Comparison of ENCODE assay signal across 16 mouse cellular contexts in the genomic region with DNA sequence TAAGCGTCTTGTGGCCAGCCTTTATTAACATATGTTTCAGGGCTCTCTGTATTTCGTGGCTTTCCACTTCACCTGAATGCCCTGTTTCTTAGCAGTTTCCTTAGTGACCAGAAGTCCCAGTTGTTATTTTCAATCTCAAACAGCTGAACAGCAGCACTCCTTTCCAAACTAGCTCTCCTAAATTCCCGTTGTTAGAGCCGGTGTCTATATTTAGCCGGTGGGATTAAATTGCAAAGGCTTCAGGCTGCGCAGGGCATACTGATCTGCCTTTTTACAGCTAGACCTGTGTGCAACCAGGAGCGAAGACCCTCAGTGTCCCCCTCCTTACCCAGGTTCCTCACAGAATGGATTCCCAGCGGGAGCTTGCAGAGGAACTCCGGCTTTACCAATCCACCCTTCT. TPM values are rescaled to one million over a fixed set of nuclear protein-coding genes. Genes with fewer than 3 reads are reported as not detected.
A peak's percentile ranks its signal among the peaks of the same experiment; 100 is the strongest.
DNase-seq lines count a peak whose midpoint lies in the region; ATAC-seq and TF ChIP-seq lines count a peak whose summit lies in the region.
"Had no signal": no experiment of that assay in that cellular context is flagged by ENCODE, and none has a peak within 500 bp of the region (broad histone marks: within the 10 kb centered on the region; RNA-seq: fewer than 3 reads in every experiment).

Gene Klhl41, plus strand, starts transcription at position 268 of the 400 bp plus-strand sequence.

- WGBS in heart, postnatal 0 days = 39% methylated on average over 9 of the region's 9 CpGs
- WGBS in forebrain, embryonic 11.5 days = 87% methylated on average over 9 of the region's 9 CpGs

- peak; percentile 59; the same call in 1 of the 2 replicates for ATAC-seq in heart, postnatal 0 days (ENCODE audit: insufficient read depth, low read depth)
- ATAC-seq in forebrain, embryonic 11.5 days (replicated peaks; ENCODE audit: low FRiP score) = no peak
- ATAC-seq: lung, postnatal 0 days had no signal

- no peaks in the 10 kb centered on the region for H3K27me3 ChIP-seq in testis, adult 2 months (ENCODE audit: control insufficient read depth, insufficient read depth, low read length)
- H3K27me3 ChIP-seq in heart, postnatal 0 days (ENCODE audit: control insufficient read depth, insufficient read depth, low read length) = no peaks in the 10 kb centered on the region
- no peaks in the 10 kb centered on the region for H3K27me3 ChIP-seq in forebrain, embryonic 11.5 days (ENCODE audit: control insufficient read depth, insufficient read depth, low read length)
- H3K27me3 ChIP-seq: liver, embryonic 13.5 days; midbrain, embryonic 12.5 days had no signal

- peak within 1 kb of the TSS; percentile 72 for H3K9ac ChIP-seq in heart, postnatal 0 days (replicated peaks; ENCODE audit: low read depth, low read length)
- no peak within 1 kb of the TSS for H3K9ac ChIP-seq in forebrain, embryonic 11.5 days (ENCODE audit: low read length)
- H3K9ac ChIP-seq: liver, embryonic 13.5 days; midbrain, embryonic 12.5 days had no signal

- no peak for TF ChIP-seq POLR2A in testis, adult 2 months (IDR thresholded peaks at IDR 0.05; ENCODE audit: control insufficient read depth, low read depth, low read length)

- no peak for DNase-seq in testis, postnatal 10 days (ENCODE audit: low spot score)
- peak in 1 of 2 experiments; percentile 46 for DNase-seq in heart, adult 18-20 months
- peak; percentile 58 for DNase-seq in heart, postnatal 0 days (ENCODE audit: low spot score)
- DNase-seq in skeletal muscle tissue, adult 2 months (ENCODE audit: low read depth, low spot score) = peak; percentile 63
- no peak for DNase-seq in cerebellum, postnatal 25 days
- DNase-seq in urinary bladder, postnatal 36 days (ENCODE audit: low spot score in 2 of 2) = no peak
- DNase-seq in forebrain, embryonic 11.5 days (ENCODE audit: low spot score) = no peak
- DNase-seq: cerebellum, adult 2 months; embryo, embryonic 11 days; liver, embryonic 13.5 days; right cerebral cortex, postnatal 25 days had no signal

- H3K27ac ChIP-seq in testis, adult 2 months (ENCODE audit: control insufficient read depth, insufficient read depth, low read depth, low read length) = no peak within 1 kb of the TSS
- H3K27ac ChIP-seq in heart, postnatal 0 days (ENCODE audit: low read depth) = peak within 1 kb of the TSS; percentile 86
- no peak within 1 kb of the TSS for H3K27ac ChIP-seq in forebrain, embryonic 11.5 days (ENCODE audit: low read depth, low read length)
- H3K27ac ChIP-seq: left cerebral cortex, adult 2 months; liver, embryonic 13.5 days; midbrain, embryonic 12.5 days had no signal

- no peak for TF ChIP-seq EP300 in heart, postnatal 0 days (IDR thresholded peaks at IDR 0.05; ENCODE audit: low read depth)

- peak within 1 kb of the TSS; percentile 42 for H3K4me3 ChIP-seq in testis, adult 2 months (ENCODE audit: control insufficient read depth, low read depth, low read length)
- peak within 1 kb of the TSS; percentile 53 for H3K4me3 ChIP-seq in heart, postnatal 0 days (ENCODE audit: low read depth, low read length)
- no peak within 1 kb of the TSS for H3K4me3 ChIP-seq in forebrain, embryonic 11.5 days (ENCODE audit: low read depth, low read length)
- H3K4me3 ChIP-seq: layer of hippocampus, adult 2 months; left cerebral cortex, adult 2 months; liver, embryonic 13.5 days; midbrain, embryonic 12.5 days had no signal

- H3K36me3 ChIP-seq in testis, adult 2 months (ENCODE audit: control insufficient read depth, insufficient read depth, low read length) = no peaks in the 10 kb centered on the region
- no peaks in the 10 kb centered on the region for H3K36me3 ChIP-seq in heart, postnatal 0 days (replicated peaks; ENCODE audit: control insufficient read depth, insufficient read depth, low read length)
- no peaks in the 10 kb centered on the region for H3K36me3 ChIP-seq in forebrain, embryonic 11.5 days (ENCODE audit: control insufficient read depth, insufficient read depth, low read length)
- H3K36me3 ChIP-seq: liver, embryonic 13.5 days had no signal

- peak within 1 kb of the TSS; percentile 67 for H3K4me2 ChIP-seq in heart, postnatal 0 days (ENCODE audit: low read depth, low read length)
- H3K4me2 ChIP-seq in forebrain, embryonic 11.5 days (ENCODE audit: low read depth, low read length, severe bottlenecking) = no peak within 1 kb of the TSS
- H3K4me2 ChIP-seq: liver, embryonic 13.5 days; midbrain, embryonic 12.5 days had no signal

- no peaks in the 10 kb centered on the region; the same call in 1 of the 2 replicates for H3K4me1 ChIP-seq in testis, adult 2 months (ENCODE audit: control insufficient read depth, insufficient read depth, low read length)
- H3K4me1 ChIP-seq in heart, postnatal 0 days (ENCODE audit: control insufficient read depth, insufficient read depth) = peaks cover 9% of the 10 kb centered on the region; the same call in 1 of the 2 replicates
- no peaks in the 10 kb centered on the region for H3K4me1 ChIP-seq in forebrain, embryonic 11.5 days (replicated peaks; ENCODE audit: control insufficient read depth, insufficient read depth, low read length)
- H3K4me1 ChIP-seq: liver, embryonic 13.5 days; midbrain, embryonic 12.5 days had no signal

- H3K9me3 ChIP-seq in heart, postnatal 0 days (replicated peaks; ENCODE audit: control insufficient read depth, low read length) = no peaks in the 10 kb centered on the region
- H3K9me3 ChIP-seq in forebrain, embryonic 11.5 days (ENCODE audit: control insufficient read depth, low read length) = no peaks in the 10 kb centered on the region
- H3K9me3 ChIP-seq: liver, embryonic 13.5 days; midbrain, embryonic 12.5 days had no signal

- TF ChIP-seq CTCF in testis, adult 2 months (IDR thresholded peaks at IDR 0.05; ENCODE audit: control insufficient read depth, insufficient read depth, insufficient replicate concordance, low read depth, low read length) = no peak
- TF ChIP-seq CTCF in heart, postnatal 0 days (IDR thresholded peaks at IDR 0.05; ENCODE audit: low read depth) = no peak

RNA-seq across cellular contexts. Expression of gene Klhl41, which starts in this region (rescaled TPM):
- polyA plus RNA-seq in testis, adult 2 months (2012; rRNA removed) = 2.4 and 2.7 TPM in 2 replicates
- total RNA-seq in heart, adult 18-20 months (2021) = 10 to 100 TPM; 74.2 to 74.4 TPM
- 26.5 and 42.0 TPM in 2 replicates for total RNA-seq in heart, postnatal 0 days (2014; rRNA removed; ENCODE audit: low replicate concordance)
- 35.4 and 36.9 TPM in 2 replicates for polyA plus RNA-seq in heart, postnatal 0 days (2015; fragmentation: Nextera tagmentation; extraction: Ambion mirVana)
- polyA plus RNA-seq in forebrain, embryonic 11.5 days (2014; fragmentation: Nextera tagmentation; extraction: Ambion mirVana) = 0.13 and 0.15 TPM in 2 replicates

Comparison
In these comparisons a context has a peak if more than half of its experiments do, and no peak if none do; other contexts are left out.
1. DNase-seq: peak in heart, postnatal 0 days (single experiment) and skeletal muscle tissue, adult 2 months (single experiment); none in testis, postnatal 10 days (single experiment), cerebellum, postnatal 25 days (0 of 2), urinary bladder, postnatal 36 days (0 of 2) and forebrain, embryonic 11.5 days (single experiment).